Mouse (Mus musculus) adrenal gland, adult 10 weeks (tissue): ENCODE data around the gene 1700122O11Rik. TPM values are rescaled to one million over a fixed set of nuclear protein-coding genes. Genes with fewer than 3 reads are reported as not detected.

ENCODE experiments used
- polyA plus RNA-seq: library from polyadenylated mRNA; stranded (reverse); fragments of 350-450 nt; fragmentation: Illumina TruSeq; extraction: RNeasy Lipid Tissue Mini Kit (QIAGEN cat#74804); gene quantifications from one replicate; pipeline ENCODE4 v1.2.3, GENCODE M21; 2014; ENCODE audit warnings: low read depth, low replicate concordance

The 1700122O11Rik gene
- polyA plus RNA-seq = not detected

GRCm38 (mm10) chr17:48038193-48038592, at the start of gene 1700122O11Rik:
TSS of gene 1700122O11Rik (minus strand) at chr17:48038293.

Other genes with a start within 250 kb of the 1700122O11Rik start
- not detected for gene Mdfi, start 203.6 kb downstream of the 1700122O11Rik start, polyA plus RNA-seq
- 0.29 TPM for gene Foxp4, start 113.6 kb downstream of the 1700122O11Rik start, polyA plus RNA-seq
- gene 1700067P10Rik, start 51.0 kb upstream of the 1700122O11Rik start, polyA plus RNA-seq = not detected
- not detected for gene 9830107B12Rik, start 108.0 kb upstream of the 1700122O11Rik start, polyA plus RNA-seq
- not detected for gene A530064D06Rik, start 129.0 kb upstream of the 1700122O11Rik start, polyA plus RNA-seq
- 0.52 TPM for gene Trem1, start 194.5 kb upstream of the 1700122O11Rik start, polyA plus RNA-seq
- gene Trem3, start 209.5 kb upstream of the 1700122O11Rik start, polyA plus RNA-seq = not detected
- not detected for gene Treml4, start 226.0 kb upstream of the 1700122O11Rik start, polyA plus RNA-seq